Comparison of ENCODE assay signal across 8 mouse cellular contexts in genomic region chr11:114668301-114668710, GRCm38 (mm10). TPM values are rescaled to one million over a fixed set of nuclear protein-coding genes. Genes with fewer than 3 reads are reported as not detected.
A peak's percentile ranks its signal among the peaks of the same experiment; 100 is the strongest.
DNase-seq lines count a peak whose midpoint lies in the region; ATAC-seq and TF ChIP-seq lines count a peak whose summit lies in the region.

TSS of gene Rpl38 (plus strand) at chr11:114668524.

- intact Hi-C loops in heart, postnatal 25 days (cut with DNase I): no loop called here

- H3K4me3 ChIP-seq in G1E (ENCODE audit: low read depth, low read length): peak within 1 kb of the TSS; percentile 94
- peak within 1 kb of the TSS; percentile 91 for H3K4me3 ChIP-seq in forebrain, embryonic 16.5 days (replicated peaks; ENCODE audit: low read length)
- peak within 1 kb of the TSS; percentile 77 for H3K4me3 ChIP-seq in liver, postnatal 0 days (ENCODE audit: low read depth, low read length)
- peak within 1 kb of the TSS; percentile 78 for H3K4me3 ChIP-seq in neural tube, embryonic 13.5 days

- DNase-seq in G1E (ENCODE audit: low spot score): peak; percentile 83
- peak; percentile 92 to 96 for DNase-seq in cerebellum, adult 18-20 months
- peak; percentile 80 for DNase-seq in heart, postnatal 25 days (ENCODE audit: low spot score)
- peak; percentile 96 for DNase-seq in layer of hippocampus, adult 11-12 months (ENCODE audit: low spot score)
- DNase-seq in liver, postnatal 0 days: peak; percentile 92
- DNase-seq in telencephalon, adult 2 months (ENCODE audit: low read depth, low spot score): peak; percentile 97

- peak; percentile 49 for TF ChIP-seq EP300 in liver, postnatal 0 days (IDR thresholded peaks at IDR 0.05; ENCODE audit: low read depth)

- no peaks in the 10 kb centered on the region for H3K9me3 ChIP-seq in G1E (replicated peaks)
- H3K9me3 ChIP-seq in forebrain, embryonic 16.5 days (ENCODE audit: control insufficient read depth, low read length): no peaks in the 10 kb centered on the region
- no peaks in the 10 kb centered on the region for H3K9me3 ChIP-seq in liver, postnatal 0 days (ENCODE audit: low read length)
- no peaks in the 10 kb centered on the region for H3K9me3 ChIP-seq in neural tube, embryonic 13.5 days

- H3K36me3 ChIP-seq in G1E (replicated peaks): peaks cover 45% of the 10 kb centered on the region
- peaks cover 17% of the 10 kb centered on the region for H3K36me3 ChIP-seq in forebrain, embryonic 16.5 days (ENCODE audit: control insufficient read depth, insufficient read depth)
- peaks cover 30% of the 10 kb centered on the region for H3K36me3 ChIP-seq in liver, postnatal 0 days (replicated peaks; ENCODE audit: insufficient read depth, low read length)
- H3K36me3 ChIP-seq in neural tube, embryonic 13.5 days: peaks cover 34% of the 10 kb centered on the region

- H3K9ac ChIP-seq in forebrain, embryonic 16.5 days (replicated peaks; ENCODE audit: low read depth, low read length): peak within 1 kb of the TSS; percentile 92
- peak within 1 kb of the TSS; percentile 91 for H3K9ac ChIP-seq in liver, postnatal 0 days (replicated peaks)
- H3K9ac ChIP-seq in neural tube, embryonic 13.5 days: peak within 1 kb of the TSS; percentile 93

- H3K4me2 ChIP-seq in forebrain, embryonic 16.5 days (ENCODE audit: low read length): peak within 1 kb of the TSS; percentile 94
- H3K4me2 ChIP-seq in liver, postnatal 0 days (ENCODE audit: low read depth, low read length): peak within 1 kb of the TSS; percentile 92
- peak within 1 kb of the TSS; percentile 77 for H3K4me2 ChIP-seq in neural tube, embryonic 13.5 days

- under 1% methylated on average over 21 of the region's 21 CpGs for WGBS in forebrain, embryonic 16.5 days
- 2% methylated on average over 20 of the region's 21 CpGs for WGBS in liver, postnatal 0 days (ENCODE audit: insufficient replicate concordance)
- WGBS in neural tube, embryonic 13.5 days: under 1% methylated on average over 21 of the region's 21 CpGs

- ATAC-seq in G1E (ENCODE audit: extremely low read depth, insufficient number of reproducible peaks, low FRiP score, poor library complexity, severe bottlenecking): peak; percentile 72
- ATAC-seq in forebrain, embryonic 16.5 days: peak; percentile 90
- peak; percentile 91 for ATAC-seq in liver, postnatal 0 days
- ATAC-seq in neural tube, embryonic 13.5 days (ENCODE audit: low read depth): peak; percentile 86

- peak; percentile 61 for TF ChIP-seq CTCF in G1E (IDR thresholded peaks at IDR 0.05; ENCODE audit: low read depth, low read length)
- peak; percentile 94 for TF ChIP-seq CTCF in liver, postnatal 0 days (IDR thresholded peaks at IDR 0.05; ENCODE audit: low read depth)

- H3K27ac ChIP-seq in forebrain, embryonic 16.5 days (ENCODE audit: low read length): peak within 1 kb of the TSS; percentile 89
- H3K27ac ChIP-seq in liver, postnatal 0 days (ENCODE audit: low read depth): peak within 1 kb of the TSS; percentile 90
- peak within 1 kb of the TSS; percentile 94 for H3K27ac ChIP-seq in neural tube, embryonic 13.5 days (replicated peaks)

- peaks cover 35% of the 10 kb centered on the region for H3K4me1 ChIP-seq in G1E (ENCODE audit: insufficient read depth, low read depth, low read length)
- H3K4me1 ChIP-seq in forebrain, embryonic 16.5 days (replicated peaks; ENCODE audit: control insufficient read depth, insufficient read depth, low read length): peaks cover 22% of the 10 kb centered on the region
- H3K4me1 ChIP-seq in liver, postnatal 0 days (ENCODE audit: insufficient read depth): peaks cover 18% of the 10 kb centered on the region
- H3K4me1 ChIP-seq in neural tube, embryonic 13.5 days (replicated peaks): peaks cover 44% of the 10 kb centered on the region

- peaks cover 11% of the 10 kb centered on the region for H3K27me3 ChIP-seq in G1E (ENCODE audit: insufficient read depth, low read length)
- peaks cover 4% of the 10 kb centered on the region; the same call in 1 of the 2 replicates for H3K27me3 ChIP-seq in forebrain, embryonic 16.5 days (replicated peaks; ENCODE audit: control insufficient read depth, insufficient read depth, low read length)
- H3K27me3 ChIP-seq in liver, postnatal 0 days (ENCODE audit: insufficient read depth, low read length): no peaks in the 10 kb centered on the region
- H3K27me3 ChIP-seq in neural tube, embryonic 13.5 days: peaks cover 3% of the 10 kb centered on the region; the same call in 1 of the 2 replicates

RNA-seq across cellular contexts. Expression of gene Rpl38, which starts in this region (rescaled TPM):
- total RNA-seq in G1E (2014; fragmentation: Nextera tagmentation): 841 and 875 TPM in 2 replicates
- total RNA-seq in G1E (2017): 2,691 and 2,853 TPM in 2 replicates
- 272 and 420 TPM in 2 replicates for polyA plus RNA-seq in G1E (2012)
- 637 and 697 TPM in 2 replicates for polyA plus RNA-seq in forebrain, embryonic 16.5 days (2015; fragmentation: Nextera tagmentation; extraction: Ambion mirVana)
- 100 to 1,000 TPM; 532 to 566 TPM for total RNA-seq in heart, postnatal 25 days (2021)
- polyA plus RNA-seq in liver, postnatal 0 days (2015; fragmentation: Nextera tagmentation; extraction: Ambion mirVana): 793 and 837 TPM in 2 replicates
- 821 and 850 TPM in 2 replicates for polyA plus RNA-seq in neural tube, embryonic 13.5 days (2015; fragmentation: Nextera tagmentation; extraction: Ambion mirVana)

Comparison
In these comparisons a context has a peak if more than half of its experiments do, and no peak if none do; other contexts are left out.
1. Peak in every context shown above with its lines: DNase-seq, ATAC-seq, H3K4me3 ChIP-seq and H3K27ac ChIP-seq.